Mouse (Mus musculus) midbrain, embryonic 16.5 days (tissue): ENCODE measurements around the gene Rgl2. TPM values are rescaled to one million over a fixed set of nuclear protein-coding genes. Genes with fewer than 3 reads are reported as not detected.

Source experiments
- ATAC-seq: fragments of 200-750 bp; cut with Nextera tagmentation; 2 replicates; pipeline ENCODE4 v1.8.0; 2017; ENCODE audit warnings: moderate TSS enrichment
- H3K27ac ChIP-seq: fragments of 300-500 bp; sonication (generic); 2 replicates; pipeline ENCODE4 v1.5.1; 2014; ENCODE audit warnings: mild to moderate bottlenecking, low read length, mixed read lengths
- H3K27me3 ChIP-seq: fragments of 300-500 bp; sonication (generic); 2 replicates; pipeline ENCODE4 v1.6.1; 2014; ENCODE audit warnings: low read depth, low read length, mixed read lengths; ENCODE audit not compliant: control insufficient read depth, insufficient read depth
- H3K36me3 ChIP-seq: fragments of 300-500 bp; sonication (generic); 2 replicates; pipeline ENCODE4 v1.6.1; 2014; ENCODE audit warnings: mild to moderate bottlenecking, low read length, moderate library complexity, mixed read lengths; ENCODE audit not compliant: control insufficient read depth, insufficient read depth
- H3K4me1 ChIP-seq: fragments of 300-500 bp; sonication (generic); 2 replicates; pipeline ENCODE4 v1.6.1; 2014; ENCODE audit warnings: mild to moderate bottlenecking, low read length, mixed read lengths; ENCODE audit not compliant: control insufficient read depth, insufficient read depth
- H3K4me2 ChIP-seq: fragments of 300-500 bp; sonication (generic); 2 replicates; pipeline ENCODE4 v1.6.1; 2014; ENCODE audit warnings: mild to moderate bottlenecking, low read length, mixed read lengths
- H3K4me3 ChIP-seq: fragments of 300-500 bp; sonication (generic); 2 replicates; pipeline ENCODE4 v1.5.1; 2014; ENCODE audit warnings: low read depth, mild to moderate bottlenecking, low read length, moderate library complexity, mixed read lengths
- H3K9ac ChIP-seq: fragments of 300-500 bp; sonication (generic); 2 replicates; pipeline ENCODE4 v1.6.1; 2014; ENCODE audit warnings: low read depth, low read length, mixed read lengths
- H3K9me3 ChIP-seq: fragments of 300-500 bp; sonication (generic); replicated peaks from 2 replicates; pipeline ENCODE4 v1.6.1; 2014; ENCODE audit warnings: mild to moderate bottlenecking, low read length, mixed read lengths; ENCODE audit not compliant: control insufficient read depth, poor library complexity, severe bottlenecking
- WGBS: fragments of 180-500 bp; shearing (Covaris S2); extraction: QIAGEN DNeasy Blood & Tissue Kit; methylation state at CpG from one replicate; pipeline ENCODE4 v1.1.7; 2014; 5-methylcytosine and 5-hydroxymethylcytosine counted together
- polyA plus RNA-seq: library from polyadenylated mRNA; unstranded; fragments of >200 nt; fragmentation: Nextera tagmentation; extraction: Ambion mirVana; gene quantifications from 2 replicates; pipeline ENCODE4 v1.2.1, GENCODE M21; 2015

The Rgl2 gene
- polyA plus RNA-seq, 1 experiment from 2014 or later, result 57.2 TPM

DNA sequence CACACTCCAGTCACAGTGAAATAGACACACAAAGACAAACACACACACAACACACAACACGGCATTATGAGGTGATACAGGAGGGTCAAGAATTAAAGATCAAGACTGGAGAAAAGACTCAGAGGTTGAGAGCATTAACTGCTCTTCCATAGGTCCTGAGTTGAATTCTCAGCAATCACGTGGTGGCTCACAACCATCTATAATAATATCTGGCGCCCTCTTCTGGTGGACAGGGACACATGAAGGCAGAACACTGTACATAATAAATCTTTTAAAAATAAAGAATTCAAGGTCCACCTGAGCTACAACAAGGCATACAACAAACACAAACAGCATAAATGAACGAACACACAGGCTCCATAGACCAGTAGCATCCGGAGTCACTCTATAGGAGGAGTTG lies 39.6 kb downstream of the Rgl2 start:
- no peak overlapping the region for H3K27ac ChIP-seq
- H3K9ac ChIP-seq, result no peak overlapping the region
- no peak overlapping the region for H3K4me3 ChIP-seq
- H3K4me2 ChIP-seq, result peak overlapping the region; percentile 28; the same call in 1 of the 2 replicates
- H3K4me1 ChIP-seq, result no peaks in the 10 kb centered on the region
- WGBS, result 28% methylated on average over 5 of the region's 5 CpGs
- no peaks in the 10 kb centered on the region for H3K27me3 ChIP-seq
- H3K36me3 ChIP-seq, result peaks cover 14% of the 10 kb centered on the region
- no peaks in the 10 kb centered on the region for H3K9me3 ChIP-seq
- ATAC-seq, result peak; percentile 63

- H3K9ac ChIP-seq, result no peak overlapping the region
- ATAC-seq, result no peak
- H3K36me3 ChIP-seq, result peaks cover 14% of the 10 kb centered on the region
- H3K9me3 ChIP-seq, result no peaks in the 10 kb centered on the region
- H3K27me3 ChIP-seq, result no peaks in the 10 kb centered on the region
- H3K4me2 ChIP-seq, result no peak overlapping the region
- no peak overlapping the region for H3K4me3 ChIP-seq
- H3K27ac ChIP-seq, result no peak overlapping the region
- 76% methylated on average over 4 of the region's 4 CpGs for WGBS
- H3K4me1 ChIP-seq, result no peaks in the 10 kb centered on the region
These were observed 40.1 kb downstream of the Rgl2 start for GRCm38 (mm10) chr17:33969394-33969793.

- Histone ChIP-seq H3K27me3 (peaks cover 12% of the 10 kb centered on the region), H3K9ac (no peak overlapping the region), H3K4me1 (no peaks in the 10 kb centered on the region), H3K27ac (no peak overlapping the region), H3K4me3 (no peak overlapping the region), H3K36me3 (no peaks in the 10 kb centered on the region), H3K4me2 (no peak overlapping the region), H3K9me3 (no peaks in the 10 kb centered on the region)
- WGBS, result 14% methylated on average over 1 of the region's 1 CpGs
- ATAC-seq, result no peak
These were observed 43.3 kb downstream of the Rgl2 start for GRCm38 (mm10) chr17:33972691-33973090.

GRCm38 (mm10) chr17:33973572-33973971 lies 44.2 kb downstream of the Rgl2 start:
- no peaks in the 10 kb centered on the region for H3K9me3 ChIP-seq
- WGBS, result 58% methylated on average over 3 of the region's 3 CpGs
- no peak overlapping the region for H3K27ac ChIP-seq
- no peak overlapping the region for H3K4me2 ChIP-seq
- 0 out of 2 replicates have a peak, but pooled peaks cover 4% of the 10 kb centered on the region for H3K4me1 ChIP-seq
- no peak for ATAC-seq
- H3K27me3 ChIP-seq, result peaks cover 20% of the 10 kb centered on the region
- no peaks in the 10 kb centered on the region for H3K36me3 ChIP-seq
- H3K9ac ChIP-seq, result no peak overlapping the region
- no peak overlapping the region for H3K4me3 ChIP-seq

DNA sequence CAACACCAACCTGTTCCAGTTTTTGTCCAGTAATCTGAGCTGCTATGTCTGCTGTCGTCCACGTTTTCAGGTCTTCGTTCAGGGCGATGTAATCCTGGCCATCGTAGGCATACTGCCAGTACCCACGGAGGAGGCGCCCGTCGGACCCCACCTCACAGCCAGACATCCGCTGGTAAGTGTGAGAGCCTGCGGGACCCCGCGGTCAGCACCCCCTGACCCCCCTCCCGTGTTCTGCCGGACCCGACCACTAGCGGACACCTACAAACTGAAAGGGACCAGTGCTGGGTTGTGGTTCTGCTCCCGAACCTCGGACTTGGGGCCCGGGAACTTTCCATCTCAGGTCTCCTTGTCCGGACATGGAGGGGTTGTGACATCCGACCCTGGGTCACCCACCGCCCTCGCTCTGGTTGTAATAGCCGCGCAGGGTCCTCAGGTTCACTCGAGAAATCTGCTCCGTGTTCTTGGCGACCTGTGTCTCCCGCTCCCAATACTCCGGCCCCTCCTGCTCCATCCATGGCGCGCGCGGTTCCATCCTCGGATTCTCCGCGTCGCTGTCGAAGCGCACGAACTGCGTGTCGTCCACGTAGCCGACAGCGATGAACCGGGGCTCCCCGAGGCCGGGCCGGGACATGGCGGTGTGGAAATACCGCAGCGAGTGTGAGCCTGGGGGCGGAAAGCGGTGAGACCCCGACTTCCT lies 48.7 kb downstream of the Rgl2 start:
- H3K27ac ChIP-seq, result no peak overlapping the region
- 3% methylated on average over 57 of the region's 57 CpGs for WGBS
- peak overlapping the region; percentile 61 for H3K4me2 ChIP-seq
- peak overlapping the region; percentile 60 for H3K9ac ChIP-seq
- H3K4me3 ChIP-seq, result peak overlapping the region; percentile 40
- H3K36me3 ChIP-seq, result no peaks in the 10 kb centered on the region
- peaks cover 11% of the 10 kb centered on the region; the same call in 1 of the 2 replicates for H3K4me1 ChIP-seq
- H3K9me3 ChIP-seq, result no peaks in the 10 kb centered on the region
- peaks cover 36% of the 10 kb centered on the region for H3K27me3 ChIP-seq
- ATAC-seq, result no peak

DNA sequence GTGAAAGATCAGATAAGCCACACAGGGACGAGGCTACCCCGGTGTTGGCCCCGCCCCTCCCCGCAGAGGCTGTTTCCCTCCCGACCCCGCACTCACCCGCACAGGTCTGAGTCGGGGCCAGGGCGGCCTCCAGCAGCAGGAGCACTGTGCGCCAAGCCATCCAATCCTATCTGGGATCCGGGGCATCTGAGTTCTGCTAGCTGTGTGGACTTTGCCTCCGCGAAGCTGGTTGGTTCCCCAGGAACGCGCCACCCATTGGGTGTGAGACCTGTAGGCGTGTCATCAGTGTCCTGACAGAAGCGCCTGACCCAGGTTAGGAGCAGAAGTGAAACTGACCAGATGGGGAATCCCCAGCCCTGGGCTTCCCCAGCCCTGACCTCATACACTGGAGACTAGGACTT lies 49.3 kb downstream of the Rgl2 start:
- ATAC-seq, result no peak
- Histone ChIP-seq H3K9me3 (no peaks in the 10 kb centered on the region), H3K27ac (no peak overlapping the region), H3K9ac (peak overlapping the region; percentile 60), H3K27me3 (peaks cover 36% of the 10 kb centered on the region), H3K4me3 (peak overlapping the region; percentile 40), H3K36me3 (no peaks in the 10 kb centered on the region), H3K4me1 (peaks cover 11% of the 10 kb centered on the region; the same call in 1 of the 2 replicates), H3K4me2 (peak overlapping the region; percentile 61)
- 2% methylated on average over 17 of the region's 17 CpGs for WGBS

- no peak overlapping the region for H3K4me3 ChIP-seq
- no peak for ATAC-seq
- peaks cover 36% of the 10 kb centered on the region for H3K27me3 ChIP-seq
These were observed 50.2 kb downstream of the Rgl2 start for GRCm38 (mm10) chr17:33979512-33980050.

GRCm38 (mm10) chr17:33980181-33981035 lies 51.1 kb downstream of the Rgl2 start:
- peaks cover 34% of the 10 kb centered on the region for H3K27me3 ChIP-seq
- H3K9ac ChIP-seq, result 0 out of 2 replicates have a peak overlapping the region, but pooled peaks have one; percentile 21
- peak; percentile 6; the same call in 1 of the 2 replicates for ATAC-seq
- 75% methylated on average over 19 of the region's 19 CpGs for WGBS
- no peaks in the 10 kb centered on the region for H3K9me3 ChIP-seq
- H3K4me1 ChIP-seq, result peaks cover 11% of the 10 kb centered on the region; the same call in 1 of the 2 replicates
- no peaks in the 10 kb centered on the region for H3K36me3 ChIP-seq
- H3K4me3 ChIP-seq, result peak overlapping the region; percentile 8; the same call in 1 of the 2 replicates
- peak overlapping the region; percentile 74 for H3K27ac ChIP-seq
- H3K4me2 ChIP-seq, result peak overlapping the region; percentile 37

More at GRCm38 (mm10) chr17:33979512-33980050, 50.2 kb downstream of the Rgl2 start:
- Histone ChIP-seq H3K9ac (no peak overlapping the region), H3K4me1 (peaks cover 11% of the 10 kb centered on the region; the same call in 1 of the 2 replicates), H3K4me2 (no peak overlapping the region), H3K27ac (no peak overlapping the region), H3K9me3 (no peaks in the 10 kb centered on the region), H3K36me3 (no peaks in the 10 kb centered on the region)
- 75% methylated on average over 6 of the region's 6 CpGs for WGBS
